Mouse (Mus musculus): ENCODE data around the gene Nin. TPM values are rescaled to one million over a fixed set of nuclear protein-coding genes. Genes with fewer than 3 reads are reported as not detected.

Nin gene
- polyA plus RNA-seq, 1 experiment = 38.5 TPM

- peak; percentile 42 to 74 for DNase-seq (ENCODE audit: extremely low spot score in 1 of 2, low spot score in 1 of 2)
These were observed 151.0 kb downstream of the Nin start for GRCm38 (mm10) chr12:69962468-69962867.

Other genes with a start within 250 kb of the Nin start
- gene Atl1, start 221.1 kb downstream of the Nin start, polyA plus RNA-seq (2012; rRNA removed) = 90.2 and 117 TPM in 2 replicates
- 26.0 and 28.8 TPM in 2 replicates for gene Map4k5, start 220.5 kb downstream of the Nin start, polyA plus RNA-seq (2012; rRNA removed)
- 20.4 and 22.2 TPM in 2 replicates for gene Sav1, start 126.7 kb downstream of the Nin start, polyA plus RNA-seq (2012; rRNA removed)
- 0.40 and 0.53 TPM in 2 replicates for gene Abhd12b, start 40.4 kb upstream of the Nin start, polyA plus RNA-seq (2012; rRNA removed)
- gene Pygl, start 117.8 kb upstream of the Nin start, polyA plus RNA-seq (2012; rRNA removed) = 3.4 and 3.8 TPM in 2 replicates
- gene Trim9, start 233.9 kb upstream of the Nin start, polyA plus RNA-seq (2012; rRNA removed) = 226 and 239 TPM in 2 replicates

Measured in frontal cortex, adult 2 months (tissue).